Mouse (Mus musculus) hindbrain, embryonic 10.5 days (tissue): ENCODE results near the gene C1qtnf12. TPM values are rescaled to one million over a fixed set of nuclear protein-coding genes. Genes with fewer than 3 reads are reported as not detected.

Experiments
- DNase-seq: peaks from one replicate; pipeline ENCODE4 v3.0.0-alpha.2; 2017; ENCODE audit warnings: low spot score
- H3K27ac ChIP-seq: fragments of 300-500 bp; sonication (generic); 2 replicates; pipeline ENCODE4 v1.5.1; 2016; ENCODE audit warnings: mild to moderate bottlenecking, moderate library complexity
- H3K27me3 ChIP-seq: fragments of 300-500 bp; sonication (generic); 2 replicates; pipeline ENCODE4 v1.6.1; 2016; ENCODE audit warnings: mild to moderate bottlenecking; ENCODE audit not compliant: poor library complexity, insufficient read depth, severe bottlenecking
- H3K36me3 ChIP-seq: fragments of 300-500 bp; sonication (generic); 2 replicates; pipeline ENCODE4 v1.6.1; 2016; ENCODE audit warnings: mild to moderate bottlenecking, moderate library complexity
- H3K4me1 ChIP-seq: fragments of 300-500 bp; sonication (generic); replicated peaks from 2 replicates; pipeline ENCODE4 v1.6.1; 2016; ENCODE audit warnings: mild to moderate bottlenecking
- H3K4me3 ChIP-seq: fragments of 300-500 bp; sonication (generic); 2 replicates; pipeline ENCODE4 v1.5.1; 2016; ENCODE audit warnings: mild to moderate bottlenecking, moderate library complexity
- H3K9me3 ChIP-seq: fragments of 300-500 bp; sonication (generic); 2 replicates; pipeline ENCODE4 v1.6.1; 2016; ENCODE audit warnings: mild to moderate bottlenecking, moderate library complexity
- WGBS: fragments of 180-500 bp; shearing (Covaris S2); methylation state at CpG from one replicate; pipeline ENCODE4 v1.1.7; 2016; 5-methylcytosine and 5-hydroxymethylcytosine counted together
- polyA plus RNA-seq: library from polyadenylated mRNA; unstranded; fragments of >200 nt; fragmentation: Nextera tagmentation; extraction: Ambion mirVana; gene quantifications from 2 replicates; pipeline ENCODE4 v1.2.1, GENCODE M21; 2016

C1qtnf12 gene
- 24.4 and 25.2 TPM in 2 replicates for polyA plus RNA-seq

DNA sequence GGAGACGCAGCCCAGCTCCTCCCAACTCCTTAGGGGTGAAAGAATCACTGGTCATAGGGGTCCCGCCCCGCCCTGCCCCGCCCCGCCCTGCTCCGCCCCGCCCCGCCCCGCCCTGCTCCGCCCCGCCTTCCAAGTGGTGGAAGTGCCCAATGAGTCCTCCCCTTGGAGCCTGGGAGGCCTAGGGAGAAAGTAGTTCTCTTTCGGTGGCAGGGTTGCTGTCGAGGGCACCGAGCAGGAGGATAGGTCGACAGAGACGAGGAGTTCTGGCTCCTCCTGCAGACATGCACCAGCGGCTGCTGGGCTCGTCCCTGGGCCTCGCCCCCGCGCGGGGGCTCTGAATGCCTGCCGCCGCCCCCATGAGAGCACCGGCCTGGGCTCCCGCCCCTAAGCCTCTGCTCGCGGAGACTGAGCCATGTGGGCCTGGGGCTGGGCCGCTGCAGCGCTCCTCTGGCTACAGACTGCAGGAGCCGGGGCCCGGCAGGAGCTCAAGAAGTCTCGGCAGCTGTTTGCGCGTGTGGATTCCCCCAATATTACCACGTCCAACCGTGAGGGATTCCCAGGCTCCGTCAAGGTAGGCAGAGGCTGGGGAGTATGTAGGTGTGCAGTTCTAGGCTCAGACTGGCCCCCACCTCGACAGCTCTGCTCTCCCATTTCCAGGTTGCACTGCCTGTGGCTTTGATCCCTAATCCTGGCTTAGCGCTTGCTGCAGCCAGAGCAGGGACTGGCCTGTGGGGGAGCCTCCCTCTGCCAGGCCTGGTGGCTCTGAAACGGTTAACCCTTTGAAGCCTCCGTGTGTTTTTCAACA lies at the start of gene C1qtnf12:
C1qtnf12 (plus strand) TSS at position 152 of the 805 bp plus-strand sequence.
- H3K27me3 ChIP-seq = no peaks in the 10 kb centered on the region
- H3K36me3 ChIP-seq = peaks cover 55% of the 10 kb centered on the region
- H3K4me3 ChIP-seq = peak within 1 kb of the TSS; percentile 58
- peak; percentile 64 for DNase-seq
- H3K27ac ChIP-seq = peak within 1 kb of the TSS; percentile 83
- peaks cover 26% of the 10 kb centered on the region for H3K4me1 ChIP-seq
- no peaks in the 10 kb centered on the region for H3K9me3 ChIP-seq
- WGBS = under 1% methylated on average over 42 of the region's 42 CpGs

DNA sequence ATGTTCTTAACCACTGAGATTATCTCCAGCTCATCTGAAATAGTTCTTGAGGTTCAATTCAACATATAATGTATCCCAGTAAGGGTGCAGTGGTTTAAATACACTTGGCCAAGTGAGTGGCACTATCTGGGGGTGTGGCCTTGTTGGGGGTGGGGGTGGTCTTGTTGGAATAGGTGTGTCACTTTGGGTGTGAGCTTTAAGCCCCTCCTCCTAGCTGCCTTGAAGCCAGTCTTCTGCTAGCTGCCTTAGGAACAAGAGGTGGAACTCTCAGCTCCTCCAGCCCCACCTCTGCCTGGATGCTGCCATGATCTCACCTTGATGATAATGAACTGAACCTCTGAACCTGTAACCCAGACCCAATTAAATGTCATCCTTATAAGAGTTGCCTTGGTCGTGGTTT lies 30.1 kb upstream of the C1qtnf12 start:
- Histone ChIP-seq H3K4me1 (peaks cover 9% of the 10 kb centered on the region; the same call in 1 of the 2 replicates), H3K36me3 (no peaks in the 10 kb centered on the region), H3K9me3 (no peaks in the 10 kb centered on the region), H3K4me3 (no peak overlapping the region), H3K27me3 (no peaks in the 10 kb centered on the region), H3K27ac (no peak overlapping the region)
- DNase-seq = no peak
- 78% methylated on average over 1 of the region's 1 CpGs for WGBS

DNA sequence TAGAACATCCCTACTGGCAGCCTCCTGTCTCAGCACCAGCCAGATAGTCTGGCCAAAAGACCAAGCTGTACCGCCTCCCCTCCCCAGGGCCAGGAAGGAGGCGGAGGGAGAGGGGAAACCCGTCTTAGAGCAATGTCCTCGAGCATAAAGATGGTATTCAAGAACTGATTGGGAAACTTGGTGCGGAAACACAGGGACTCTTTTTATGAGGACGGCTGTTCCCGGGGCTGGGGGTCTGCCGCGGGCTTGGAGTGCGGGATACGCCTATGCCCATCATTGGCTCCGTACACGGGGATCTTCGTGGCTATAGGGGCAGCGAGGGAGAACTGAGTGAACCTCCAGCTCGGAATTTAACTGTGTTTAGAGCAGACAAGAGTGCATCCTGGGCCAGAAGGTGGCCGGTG lies 19.1 kb upstream of the C1qtnf12 start:
- WGBS = under 1% methylated on average over 17 of the region's 17 CpGs
- Histone ChIP-seq H3K36me3 (peaks cover 24% of the 10 kb centered on the region), H3K27me3 (no peaks in the 10 kb centered on the region), H3K4me1 (peaks cover 23% of the 10 kb centered on the region), H3K9me3 (no peaks in the 10 kb centered on the region), H3K4me3 (peak overlapping the region; percentile 97), H3K27ac (peak overlapping the region; percentile 94)
- no peak for DNase-seq

GRCm38 (mm10) chr4:155943534-155944249 lies 18.4 kb upstream of the C1qtnf12 start, which contains the start of gene Ube2j2:
Gene Ube2j2, plus strand, starts transcription at chr4:155943831.
- no peaks in the 10 kb centered on the region for H3K27me3 ChIP-seq
- WGBS = under 1% methylated on average over 85 of the region's 85 CpGs
- peaks cover 30% of the 10 kb centered on the region for H3K36me3 ChIP-seq
- peak within 1 kb of the TSS; percentile 97 for H3K4me3 ChIP-seq
- peak within 1 kb of the TSS; percentile 94 for H3K27ac ChIP-seq
- peaks cover 23% of the 10 kb centered on the region for H3K4me1 ChIP-seq
- H3K9me3 ChIP-seq = no peaks in the 10 kb centered on the region
- peak; percentile 98 for DNase-seq

DNA sequence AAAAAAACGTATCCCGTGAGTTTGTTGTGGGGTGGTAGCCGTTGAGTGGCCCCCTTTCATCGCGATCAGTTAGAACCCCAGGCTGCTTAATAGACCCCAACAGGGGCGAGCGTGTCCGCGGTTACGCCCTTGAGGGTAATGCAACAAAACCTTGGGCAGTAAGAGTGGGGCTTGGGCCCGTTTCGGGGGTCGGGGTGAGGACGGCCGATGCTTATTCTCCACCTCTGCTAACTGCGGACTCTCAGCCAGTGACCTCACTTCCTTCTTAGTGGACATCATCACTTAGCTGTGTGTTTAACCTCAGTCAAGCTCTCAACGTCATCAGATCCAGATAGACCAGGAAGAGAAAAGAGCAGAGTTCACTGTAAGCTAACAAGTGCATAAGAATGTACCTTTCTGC lies 17.8 kb upstream of the C1qtnf12 start:
- Histone ChIP-seq H3K4me3 (peak overlapping the region; percentile 97), H3K9me3 (no peaks in the 10 kb centered on the region), H3K36me3 (peaks cover 36% of the 10 kb centered on the region), H3K4me1 (peaks cover 23% of the 10 kb centered on the region), H3K27ac (peak overlapping the region; percentile 94), H3K27me3 (no peaks in the 10 kb centered on the region)
- WGBS = 1% methylated on average over 17 of the region's 17 CpGs
- no peak for DNase-seq

GRCm38 (mm10) chr4:155947094-155947493 lies 15.0 kb upstream of the C1qtnf12 start:
- Histone ChIP-seq H3K4me1 (peaks cover 23% of the 10 kb centered on the region), H3K27ac (no peak overlapping the region), H3K27me3 (no peaks in the 10 kb centered on the region), H3K9me3 (no peaks in the 10 kb centered on the region), H3K36me3 (peaks cover 64% of the 10 kb centered on the region), H3K4me3 (no peak overlapping the region)
- DNase-seq = no peak

DNA sequence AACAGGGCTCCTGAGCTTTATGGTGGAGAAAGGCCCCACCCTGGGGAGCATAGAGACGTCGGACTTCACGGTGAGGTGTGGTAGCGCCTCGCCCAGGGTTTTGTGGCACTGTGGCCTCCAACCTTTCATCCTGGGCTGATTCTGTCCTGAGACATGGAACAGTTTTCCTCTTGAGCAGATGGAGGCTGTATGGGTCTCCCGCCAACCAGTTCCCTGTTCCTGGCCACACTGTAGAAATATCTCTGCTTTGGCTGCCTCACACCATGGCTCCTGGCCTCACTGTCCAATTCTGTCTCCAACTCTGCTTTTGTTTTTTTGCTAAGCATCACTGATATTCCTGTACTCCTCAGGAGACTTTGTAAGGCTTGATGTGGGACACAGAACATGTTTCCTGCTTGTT lies 6.6 kb upstream of the C1qtnf12 start:
- 94% methylated on average over 6 of the region's 6 CpGs for WGBS
- peaks cover 83% of the 10 kb centered on the region for H3K36me3 ChIP-seq

DNA sequence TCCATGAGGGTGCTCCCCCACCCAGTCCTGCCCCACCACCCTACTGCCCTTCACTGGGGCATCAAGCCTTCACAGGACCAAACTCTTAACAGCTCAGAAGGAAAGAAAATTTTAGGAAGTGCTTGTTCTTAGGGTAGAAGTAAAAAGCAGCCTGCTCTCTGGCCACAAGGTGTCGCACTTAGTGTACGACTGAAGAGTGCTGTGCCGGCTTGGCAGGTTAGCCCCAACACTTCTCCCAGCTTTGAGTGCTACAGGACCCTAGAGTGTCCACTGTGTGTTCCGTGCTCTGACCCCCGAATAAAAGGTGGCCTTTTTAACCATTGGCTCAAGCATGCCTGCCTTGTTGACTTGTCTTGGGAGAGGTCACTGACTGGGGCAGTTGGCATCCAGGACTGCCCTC lies 2.8 kb upstream of the C1qtnf12 start:
- H3K9me3 ChIP-seq = no peaks in the 10 kb centered on the region
- DNase-seq = peak; percentile 77
- peaks cover 60% of the 10 kb centered on the region for H3K36me3 ChIP-seq
- 13% methylated on average over 5 of the region's 5 CpGs for WGBS
- H3K27ac ChIP-seq = no peak overlapping the region
- H3K4me1 ChIP-seq = peaks cover 26% of the 10 kb centered on the region
- H3K4me3 ChIP-seq = no peak overlapping the region
- no peaks in the 10 kb centered on the region for H3K27me3 ChIP-seq

More for the DNA sequence above, 6.6 kb upstream of the C1qtnf12 start:
- Histone ChIP-seq H3K4me3 (no peak overlapping the region), H3K4me1 (no peaks in the 10 kb centered on the region), H3K27me3 (no peaks in the 10 kb centered on the region), H3K27ac (no peak overlapping the region), H3K9me3 (no peaks in the 10 kb centered on the region)
- DNase-seq = no peak

- Histone ChIP-seq H3K27me3 (no peaks in the 10 kb centered on the region), H3K36me3 (peaks cover 48% of the 10 kb centered on the region), H3K4me1 (peaks cover 26% of the 10 kb centered on the region), H3K27ac (peak overlapping the region; percentile 83), H3K4me3 (peak overlapping the region; percentile 58), H3K9me3 (no peaks in the 10 kb centered on the region)
- WGBS = 56% methylated on average over 7 of the region's 7 CpGs
- DNase-seq = no peak
Observed at GRCm38 (mm10) chr4:155963106-155963505, 988 bp downstream of the C1qtnf12 start.

DNA sequence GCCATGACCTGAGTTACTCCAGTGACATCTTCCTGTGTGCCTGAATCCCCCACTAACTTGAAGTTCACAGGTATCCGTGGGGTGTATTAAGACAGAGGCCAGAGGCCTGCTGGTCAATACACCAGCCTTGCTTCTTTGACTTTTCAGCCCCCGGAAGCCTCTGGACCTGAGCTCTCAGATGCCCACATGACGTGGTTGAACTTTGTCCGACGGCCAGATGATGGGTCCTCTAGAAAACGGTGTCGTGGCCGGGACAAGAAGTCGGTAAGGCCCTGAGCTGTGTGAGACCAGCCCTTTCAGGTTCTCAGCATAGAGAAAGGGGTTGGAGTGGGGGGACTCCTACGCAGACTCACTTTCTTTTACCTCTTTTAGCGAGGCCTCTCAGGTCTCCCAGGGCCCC lies 2.3 kb downstream of the C1qtnf12 start:
- Histone ChIP-seq H3K36me3 (peaks cover 41% of the 10 kb centered on the region), H3K9me3 (no peaks in the 10 kb centered on the region), H3K4me1 (peaks cover 26% of the 10 kb centered on the region), H3K27me3 (no peaks in the 10 kb centered on the region), H3K27ac (no peak overlapping the region), H3K4me3 (no peak overlapping the region)
- WGBS = 88% methylated on average over 11 of the region's 11 CpGs
- DNase-seq = no peak

DNA sequence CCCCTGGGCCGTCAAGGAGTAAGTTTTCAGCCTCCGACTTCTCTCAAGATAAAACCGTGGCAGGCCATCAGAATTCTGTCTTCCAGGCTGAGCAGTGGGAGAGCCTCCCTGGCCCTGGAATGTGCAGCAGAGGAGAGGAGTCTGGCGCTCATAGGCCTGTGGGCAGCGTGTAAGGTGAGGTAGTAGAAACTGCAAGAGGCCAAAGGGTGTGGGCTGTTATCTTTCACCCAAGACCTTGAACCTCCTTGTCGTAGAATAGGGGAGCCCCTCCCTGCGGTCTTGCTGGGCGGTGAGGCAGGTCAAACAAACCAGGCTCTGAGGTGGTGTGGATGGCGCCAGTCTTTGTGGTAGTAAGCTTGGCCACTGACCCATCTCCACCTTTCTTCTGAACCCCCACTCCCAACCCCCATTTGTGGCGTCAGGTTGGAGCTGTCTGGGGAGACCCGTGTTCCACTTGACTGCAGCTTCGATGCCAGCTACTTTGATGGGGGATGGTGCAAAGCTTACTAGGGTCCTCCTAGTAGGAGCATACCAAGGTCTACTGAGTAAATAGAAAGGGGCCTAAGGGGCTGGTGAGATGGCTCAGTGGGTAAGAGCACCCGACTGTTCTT lies 7.0 kb downstream of the C1qtnf12 start:
- H3K36me3 ChIP-seq = peaks cover 26% of the 10 kb centered on the region
- peaks cover 15% of the 10 kb centered on the region for H3K4me1 ChIP-seq
- no peaks in the 10 kb centered on the region for H3K9me3 ChIP-seq
- no peak overlapping the region; the same call in 1 of the 2 replicates for H3K27ac ChIP-seq
- H3K27me3 ChIP-seq = no peaks in the 10 kb centered on the region
- no peak overlapping the region for H3K4me3 ChIP-seq
- no peak for DNase-seq
- WGBS = 86% methylated on average over 13 of the region's 13 CpGs

DNA sequence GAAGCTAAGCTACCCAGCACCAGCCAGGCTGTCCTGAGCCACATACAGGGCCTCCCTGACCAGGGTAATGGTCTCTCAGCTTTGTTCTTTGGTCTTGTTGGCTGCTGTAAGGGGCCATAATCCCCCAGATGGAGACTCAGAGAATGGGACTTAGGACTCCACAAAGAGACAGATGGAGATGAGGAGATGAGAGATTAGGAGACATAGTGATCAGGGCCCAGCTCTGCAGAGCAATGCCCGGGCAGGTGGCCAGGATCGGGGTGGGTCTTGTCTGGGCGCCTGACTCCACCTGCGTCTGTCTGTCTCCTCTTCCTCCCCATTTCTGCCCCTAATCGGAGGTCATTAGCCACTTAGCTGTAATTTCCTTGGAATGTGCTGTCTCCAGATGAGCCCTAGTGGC lies 8.2 kb downstream of the C1qtnf12 start:
- H3K4me3 ChIP-seq = no peak overlapping the region
- H3K36me3 ChIP-seq = peaks cover 14% of the 10 kb centered on the region
- 89% methylated on average over 5 of the region's 5 CpGs for WGBS
- no peaks in the 10 kb centered on the region for H3K27me3 ChIP-seq
- DNase-seq = no peak
- H3K4me1 ChIP-seq = peaks cover 15% of the 10 kb centered on the region
- no peaks in the 10 kb centered on the region for H3K9me3 ChIP-seq
- H3K27ac ChIP-seq = no peak overlapping the region; the same call in 1 of the 2 replicates

DNA sequence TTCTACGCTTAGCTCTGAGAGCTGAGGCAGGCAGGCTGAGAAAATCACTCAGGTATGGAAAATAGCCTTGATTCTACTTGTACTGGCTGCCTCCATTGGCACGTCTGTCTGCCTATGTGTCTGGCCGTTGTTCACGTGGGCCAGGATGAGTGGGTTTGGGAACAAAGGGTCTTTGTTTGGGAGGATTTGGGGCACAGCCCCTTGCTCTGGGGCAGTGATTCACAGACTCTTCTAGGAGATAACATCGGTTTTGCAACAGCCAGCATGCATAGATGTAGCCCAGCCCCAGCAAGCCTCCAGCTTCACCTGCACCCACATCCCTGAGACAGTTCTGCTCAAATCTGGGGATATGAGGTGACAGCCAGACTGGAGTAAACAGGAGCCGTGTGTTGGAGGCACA lies 10.5 kb downstream of the C1qtnf12 start:
- Histone ChIP-seq H3K4me1 (peaks cover 15% of the 10 kb centered on the region), H3K36me3 (no peaks in the 10 kb centered on the region), H3K9me3 (peaks cover 8% of the 10 kb centered on the region), H3K27ac (peak overlapping the region; percentile 67), H3K4me3 (no peak overlapping the region), H3K27me3 (no peaks in the 10 kb centered on the region)
- 59% methylated on average over 6 of the region's 6 CpGs for WGBS
- no peak for DNase-seq
